Mouse (Mus musculus): ENCODE data around the gene Lrrn2.

DNA sequence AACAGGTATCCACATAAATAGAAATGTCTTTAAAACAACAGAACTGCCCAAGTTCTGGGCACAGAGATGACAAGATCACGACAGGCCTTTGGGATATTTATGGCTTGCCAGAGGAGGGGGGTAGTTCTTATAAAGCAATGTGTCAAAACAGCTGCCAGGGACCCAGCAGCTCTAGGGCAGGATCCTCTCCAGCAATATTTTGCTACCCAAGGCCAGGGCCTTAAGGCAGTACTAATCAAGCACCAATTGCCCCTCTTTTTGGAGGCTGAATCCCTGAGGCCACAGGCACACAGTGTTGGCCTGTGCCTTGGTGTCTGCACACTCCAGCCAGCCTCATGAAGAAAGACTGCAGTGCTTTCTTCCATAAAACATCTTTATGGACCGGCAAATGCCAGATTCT lies 84.0 kb downstream of the Lrrn2 start:
- TF ChIP-seq MAFK (IDR thresholded peaks at IDR 0.05; ENCODE audit: borderline replicate concordance, low read depth, low read length) = no peak
- TF ChIP-seq CTCF (IDR thresholded peaks at IDR 0.05 in 2 of 3, conservative IDR thresholded peaks at IDR 0.05 in 1 of 3; ENCODE audit: control insufficient read depth in 1 of 3, insufficient read depth in 1 of 3, low read depth in 2 of 3, low read length in 3 of 3, poor library complexity in 1 of 3, severe bottlenecking in 1 of 3) = no peak
- TF ChIP-seq SIN3A (IDR thresholded peaks at IDR 0.05; ENCODE audit: low read length) = no peak
- TF ChIP-seq CHD2 (IDR thresholded peaks at IDR 0.05; ENCODE audit: low read length) = no peak
- TF ChIP-seq BHLHE40 (IDR thresholded peaks at IDR 0.05; ENCODE audit: borderline replicate concordance, low read depth, low read length) = no peak
